Mouse (Mus musculus) cerebellum, adult 2 months (tissue): ENCODE results near the gene Gm17364.

Experiments used
- CTCF ChIP-seq: fragments of 200-500 bp; IDR thresholded peaks from 2 replicates; pipeline ENCODE4 v1.5.1; 2011; ENCODE audit warnings: low read depth, mild to moderate bottlenecking, control low read depth, low read length, moderate library complexity, borderline replicate concordance; ENCODE audit not compliant: insufficient read depth
- POLR2A ChIP-seq: fragments of 200-500 bp; IDR thresholded peaks from 2 replicates; pipeline ENCODE4 v1.6.1; 2011; ENCODE audit warnings: low read length, control low read depth, borderline replicate concordance; ENCODE audit not compliant: insufficient read depth

GRCm38 (mm10) chr13:41256962-41257361 lies 16.8 kb downstream of the Gm17364 start:
- no peak for TF ChIP-seq POLR2A
- TF ChIP-seq CTCF = no peak
